Mouse (Mus musculus) hindbrain, postnatal 0 days (tissue): ENCODE measurements around the gene Arl5c. TPM values are rescaled to one million over a fixed set of nuclear protein-coding genes. Genes with fewer than 3 reads are reported as not detected.

Source experiments
- ATAC-seq: fragments of 200-750 bp; cut with Nextera tagmentation; 2 replicates; pipeline ENCODE4 v1.8.0; 2017; ENCODE audit warnings: mild to moderate bottlenecking, moderate TSS enrichment, moderate library complexity
- DNase-seq: peaks from one replicate; pipeline ENCODE4 v3.0.0-alpha.2; 2015; ENCODE audit warnings: low spot score
- H3K27ac ChIP-seq: fragments of 300-500 bp; sonication (generic); 2 replicates; pipeline ENCODE4 v1.5.1; 2014; ENCODE audit warnings: mild to moderate bottlenecking
- H3K27me3 ChIP-seq: fragments of 300-500 bp; sonication (generic); 2 replicates; pipeline ENCODE4 v1.6.1; 2014; ENCODE audit warnings: low read length, mixed read lengths; ENCODE audit not compliant: insufficient read depth
- H3K36me3 ChIP-seq: fragments of 300-500 bp; sonication (generic); 2 replicates; pipeline ENCODE4 v1.6.1; 2014; ENCODE audit warnings: low read length, mixed read lengths; ENCODE audit not compliant: insufficient read depth
- H3K4me1 ChIP-seq: fragments of 300-500 bp; sonication (generic); 2 replicates; pipeline ENCODE4 v1.6.1; 2014; ENCODE audit warnings: antibody characterized with exemption, low read length, mixed read lengths; ENCODE audit not compliant: insufficient read depth
- H3K4me2 ChIP-seq: fragments of 300-500 bp; sonication (generic); 2 replicates; pipeline ENCODE4 v1.6.1; 2014; ENCODE audit warnings: low read depth, mild to moderate bottlenecking, low read length, moderate library complexity, mixed read lengths
- H3K4me3 ChIP-seq: fragments of 300-500 bp; sonication (generic); 2 replicates; pipeline ENCODE4 v1.5.1; 2014; ENCODE audit warnings: low read length
- H3K9ac ChIP-seq: fragments of 300-500 bp; sonication (generic); replicated peaks from 2 replicates; pipeline ENCODE4 v1.6.1; 2014; ENCODE audit warnings: mild to moderate bottlenecking, low read length, moderate library complexity, mixed read lengths
- H3K9me3 ChIP-seq: fragments of 300-500 bp; sonication (generic); 2 replicates; pipeline ENCODE4 v1.6.1; 2016; ENCODE audit warnings: low read length, mixed read lengths
- CTCF ChIP-seq: IDR thresholded peaks from 2 replicates; pipeline ENCODE4 v1.5.1; 2016; ENCODE audit warnings: antibody characterized with exemption, control low read depth, low read depth
- WGBS: fragments of 180-500 bp; shearing (Covaris S2); extraction: QIAGEN DNeasy Blood & Tissue Kit; methylation state at CpG from one replicate; pipeline ENCODE4 v1.1.7; 2014; 5-methylcytosine and 5-hydroxymethylcytosine counted together
- polyA plus RNA-seq: library from polyadenylated mRNA; unstranded; fragments of >200 nt; fragmentation: Nextera tagmentation; extraction: Ambion mirVana; gene quantifications from 2 replicates; pipeline ENCODE4 v1.2.1, GENCODE M21; 2015
- total RNA-seq: library from RNA; depleted of rRNA; stranded (reverse); fragments of >200 nt; gene quantifications from 2 replicates; pipeline ENCODE4 v1.2.3, GENCODE M21; 2014

The Arl5c gene
- total and polyA plus RNA-seq, 2 experiments from 2014 or later = 2.6 to 4.8 TPM

GRCm38 (mm10) chr11:98021118-98021517 is 25.1 kb upstream of the Arl5c start:
- 40% methylated on average over 2 of the region's 2 CpGs for WGBS
- Histone ChIP-seq H3K36me3 (peaks cover 19% of the 10 kb centered on the region; the same call in 1 of the 2 replicates), H3K9ac (peak overlapping the region; percentile 96), H3K4me3 (peak overlapping the region; percentile 92), H3K4me1 (peaks cover 24% of the 10 kb centered on the region), H3K9me3 (no peaks in the 10 kb centered on the region), H3K4me2 (peak overlapping the region; percentile 67), H3K27ac (peak overlapping the region; percentile 17; the same call in 1 of the 2 replicates), H3K27me3 (no peaks in the 10 kb centered on the region)
- TF ChIP-seq CTCF = no peak
- no peak for DNase-seq
- no peak for ATAC-seq

- Histone ChIP-seq H3K27me3 (no peaks in the 10 kb centered on the region), H3K4me2 (peak overlapping the region; percentile 67), H3K27ac (peak overlapping the region; percentile 22; the same call in 1 of the 2 replicates), H3K9ac (peak overlapping the region; percentile 37), H3K36me3 (peaks cover 23% of the 10 kb centered on the region; the same call in 1 of the 2 replicates), H3K4me3 (peak overlapping the region; percentile 92), H3K9me3 (no peaks in the 10 kb centered on the region), H3K4me1 (peaks cover 20% of the 10 kb centered on the region)
- DNase-seq = no peak
- TF ChIP-seq CTCF = peak; percentile 30; the same call in 1 of the 2 replicates
- WGBS = 25% methylated on average over 1 of the region's 1 CpGs
- ATAC-seq = no peak
These were observed 24.7 kb upstream of the Arl5c start for GRCm38 (mm10) chr11:98020710-98021109.

GRCm38 (mm10) chr11:98019883-98020610 is 24.1 kb upstream of the Arl5c start:
- ATAC-seq (no peak), DNase-seq (no peak)
- Histone ChIP-seq H3K4me1 (peaks cover 20% of the 10 kb centered on the region), H3K36me3 (peaks cover 28% of the 10 kb centered on the region; the same call in 1 of the 2 replicates), H3K9me3 (no peaks in the 10 kb centered on the region), H3K4me2 (peak overlapping the region; percentile 67), H3K9ac (peak overlapping the region; percentile 37), H3K4me3 (peak overlapping the region; percentile 92), H3K27me3 (no peaks in the 10 kb centered on the region), H3K27ac (peak overlapping the region; percentile 22)
- 15% methylated on average over 8 of the region's 8 CpGs for WGBS
- no peak for TF ChIP-seq CTCF

GRCm38 (mm10) chr11:98018858-98019641 is 23.1 kb upstream of the Arl5c start:
- WGBS = 24% methylated on average over 10 of the region's 10 CpGs
- Histone ChIP-seq H3K27me3 (no peaks in the 10 kb centered on the region), H3K27ac (peak overlapping the region; percentile 22; the same call in 1 of the 2 replicates), H3K9me3 (no peaks in the 10 kb centered on the region), H3K36me3 (peaks cover 35% of the 10 kb centered on the region; the same call in 1 of the 2 replicates), H3K4me3 (no peak overlapping the region), H3K9ac (0 out of 2 replicates have a peak overlapping the region, but pooled peaks have one; percentile 37), H3K4me2 (peak overlapping the region; percentile 67; the same call in 1 of the 2 replicates), H3K4me1 (peaks cover 20% of the 10 kb centered on the region)
- ATAC-seq = peak; percentile 16; the same call in 1 of the 2 replicates
- peak; percentile 58 for DNase-seq
- TF ChIP-seq CTCF = peak; percentile 73

DNA sequence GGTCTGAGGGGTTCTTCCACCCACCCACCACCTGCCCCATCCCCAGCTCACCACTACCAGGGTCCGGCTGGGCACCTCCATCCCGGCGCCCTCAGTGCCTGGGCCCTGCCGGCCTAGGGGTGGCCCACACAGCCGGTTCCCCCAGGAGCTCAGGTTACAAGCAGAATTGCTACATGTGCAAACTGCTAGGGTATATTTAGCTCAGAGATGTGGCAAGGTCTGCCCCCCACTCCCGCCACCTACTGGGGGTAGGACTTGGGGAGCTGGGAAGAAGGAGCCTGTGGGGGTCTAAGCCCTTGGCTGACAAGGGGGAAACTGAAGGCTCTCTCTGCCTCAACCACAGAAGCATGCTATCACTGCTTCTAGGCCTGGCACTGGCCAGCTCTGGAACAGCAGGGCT is 22.2 kb upstream of the Arl5c start:
- H3K27ac ChIP-seq = no peak overlapping the region
- H3K27me3 ChIP-seq = no peaks in the 10 kb centered on the region
- H3K4me3 ChIP-seq = no peak overlapping the region
- no peak overlapping the region for H3K4me2 ChIP-seq
- peaks cover 16% of the 10 kb centered on the region for H3K4me1 ChIP-seq
- no peak overlapping the region for H3K9ac ChIP-seq
- peaks cover 37% of the 10 kb centered on the region; the same call in 1 of the 2 replicates for H3K36me3 ChIP-seq
- no peaks in the 10 kb centered on the region for H3K9me3 ChIP-seq
- 69% methylated on average over 6 of the region's 6 CpGs for WGBS
- no peak for DNase-seq
- no peak for TF ChIP-seq CTCF
- ATAC-seq = no peak

DNA sequence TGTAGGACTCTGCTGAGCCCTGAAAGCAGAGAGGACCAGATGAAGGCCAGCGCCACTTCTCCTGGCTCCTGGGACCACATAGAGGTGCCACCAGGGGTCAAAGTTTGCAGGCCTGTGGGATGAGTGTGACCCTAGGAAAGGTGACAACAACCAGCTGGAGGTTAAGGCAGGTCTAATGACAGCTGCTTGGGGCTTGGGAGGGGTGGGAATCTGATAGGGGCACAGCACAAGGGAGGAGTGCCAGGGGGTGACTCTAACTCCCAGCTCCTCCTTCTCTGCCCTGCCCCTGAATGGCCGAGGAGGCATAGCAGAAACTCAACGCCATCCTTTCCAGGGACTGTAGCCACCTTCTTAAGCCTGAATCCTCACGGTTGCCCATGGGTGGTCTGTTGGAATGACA is 20.8 kb upstream of the Arl5c start:
- DNase-seq (no peak), ATAC-seq (no peak)
- 84% methylated on average over 4 of the region's 4 CpGs for whole genome bisulfite sequencing
- no peak for TF ChIP-seq CTCF
- H3K4me3 ChIP-seq = no peak overlapping the region
- H3K4me2 ChIP-seq = no peak overlapping the region
- no peak overlapping the region for H3K27ac ChIP-seq
- peaks cover 42% of the 10 kb centered on the region; the same call in 1 of the 2 replicates for H3K36me3 ChIP-seq
- peaks cover 12% of the 10 kb centered on the region for H3K4me1 ChIP-seq
- no peaks in the 10 kb centered on the region for H3K9me3 ChIP-seq
- H3K9ac ChIP-seq = no peak overlapping the region
- no peaks in the 10 kb centered on the region for H3K27me3 ChIP-seq
